Mouse (Mus musculus): ENCODE data around the gene Dnajc25. TPM values are rescaled to one million over a fixed set of nuclear protein-coding genes. Genes with fewer than 3 reads are reported as not detected.

Dnajc25 gene
- 6.0 TPM for polyA plus RNA-seq (2017; shearing (Covaris generic))

DNA sequence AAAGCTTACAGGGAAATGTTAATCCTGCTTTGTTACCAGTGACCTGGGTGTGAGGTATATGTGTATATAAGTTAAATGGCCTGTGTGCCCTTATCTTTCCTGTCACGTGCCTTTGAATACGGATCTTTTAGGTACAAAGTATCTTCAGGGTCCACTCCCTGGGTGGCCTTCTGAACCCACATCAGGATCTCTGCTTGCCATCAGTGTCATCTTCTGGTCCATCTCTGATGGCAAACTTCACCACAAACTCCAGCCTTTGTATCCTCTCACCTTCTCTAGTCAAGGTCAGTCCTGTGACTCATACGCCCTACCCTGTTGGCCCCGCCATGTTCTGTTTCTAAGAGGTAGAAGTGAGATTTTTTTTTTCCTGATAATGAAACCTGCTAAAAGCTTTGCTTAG lies at the start of gene Dnajc25:
TSS of gene Dnajc25 (plus strand) at position 301 of the 400 bp plus-strand sequence.

DNA sequence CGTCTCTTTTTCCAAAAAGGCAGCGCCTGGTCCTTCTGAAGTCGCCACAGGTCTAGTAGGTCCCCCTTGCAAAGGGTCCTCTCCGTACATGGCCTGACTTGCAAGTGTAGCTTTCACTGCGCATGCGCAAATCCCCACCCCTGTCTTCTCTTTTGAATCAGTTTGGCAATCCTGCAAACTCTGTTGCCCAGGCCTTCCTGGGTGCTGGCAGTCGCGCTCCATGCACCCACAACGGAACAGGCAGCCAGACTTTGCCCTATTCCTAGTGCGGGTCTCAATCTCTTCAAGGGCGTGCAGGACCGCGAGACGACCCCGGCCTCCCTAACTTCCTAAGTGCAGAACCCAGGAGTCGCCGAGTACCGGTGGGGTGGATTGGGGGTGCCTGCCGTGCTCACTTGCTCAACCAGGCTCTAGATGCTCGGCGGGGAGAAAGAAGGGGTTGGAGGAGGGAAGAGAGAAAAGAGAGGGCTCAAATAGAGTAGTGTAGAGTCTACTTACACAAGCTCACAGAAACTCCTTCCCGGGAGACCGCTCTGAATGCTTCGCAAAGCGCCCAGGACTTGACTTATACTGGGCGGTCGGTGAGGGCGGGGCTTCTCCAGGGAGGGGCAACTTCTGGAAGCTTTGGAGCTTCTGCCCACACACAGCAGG lies 8.2 kb upstream of the Dnajc25 start, which contains the start of gene Ptgr1:
TSS of gene Ptgr1 (minus strand) at position 580 of the 651 bp plus-strand sequence.

DNA sequence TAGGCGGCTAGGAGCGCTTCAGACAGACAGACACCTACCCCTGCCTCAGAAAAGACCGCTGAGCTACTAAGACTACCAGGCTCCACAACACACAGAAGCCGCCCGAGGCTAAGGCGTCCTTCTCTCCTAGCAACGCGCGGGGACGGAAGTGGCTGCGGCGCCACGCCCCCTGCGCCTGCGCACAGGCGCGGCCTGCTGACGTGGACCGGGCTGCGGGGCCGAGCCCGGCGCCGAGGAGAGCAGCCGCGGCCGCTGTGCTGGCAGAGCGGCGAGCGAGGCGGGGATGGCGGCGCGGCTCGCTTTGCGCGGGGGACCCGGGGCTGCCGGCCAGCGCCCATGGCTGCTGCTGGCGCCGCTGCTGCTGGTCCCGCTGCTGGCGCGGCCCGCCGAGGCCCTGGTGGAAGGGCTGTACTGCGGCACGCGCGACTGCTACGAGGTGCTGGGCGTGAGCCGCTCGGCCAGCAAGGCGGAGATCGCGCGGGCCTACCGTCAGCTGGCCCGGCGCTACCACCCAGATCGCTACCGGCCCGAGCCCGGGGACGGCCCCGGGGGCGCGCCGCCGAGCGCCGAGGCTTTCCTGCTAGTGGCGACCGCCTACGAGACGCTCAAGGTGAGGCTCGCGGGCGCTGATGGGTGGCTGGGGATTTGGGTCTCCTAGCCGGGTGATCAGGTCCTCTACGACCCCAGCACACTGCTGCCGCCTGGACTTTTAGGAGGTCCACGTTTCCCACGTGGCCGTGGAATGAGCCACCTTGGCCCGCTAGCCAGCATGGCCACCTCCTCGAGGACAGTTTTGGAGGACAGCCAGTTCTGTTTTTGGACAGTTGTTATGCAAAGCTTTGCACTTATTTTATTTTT lies 8.3 kb downstream of the Dnajc25 start, which contains the start of gene Gm20503:
TSS of gene Gm20503 (plus strand) at position 263 of the 858 bp plus-strand sequence.

DNA sequence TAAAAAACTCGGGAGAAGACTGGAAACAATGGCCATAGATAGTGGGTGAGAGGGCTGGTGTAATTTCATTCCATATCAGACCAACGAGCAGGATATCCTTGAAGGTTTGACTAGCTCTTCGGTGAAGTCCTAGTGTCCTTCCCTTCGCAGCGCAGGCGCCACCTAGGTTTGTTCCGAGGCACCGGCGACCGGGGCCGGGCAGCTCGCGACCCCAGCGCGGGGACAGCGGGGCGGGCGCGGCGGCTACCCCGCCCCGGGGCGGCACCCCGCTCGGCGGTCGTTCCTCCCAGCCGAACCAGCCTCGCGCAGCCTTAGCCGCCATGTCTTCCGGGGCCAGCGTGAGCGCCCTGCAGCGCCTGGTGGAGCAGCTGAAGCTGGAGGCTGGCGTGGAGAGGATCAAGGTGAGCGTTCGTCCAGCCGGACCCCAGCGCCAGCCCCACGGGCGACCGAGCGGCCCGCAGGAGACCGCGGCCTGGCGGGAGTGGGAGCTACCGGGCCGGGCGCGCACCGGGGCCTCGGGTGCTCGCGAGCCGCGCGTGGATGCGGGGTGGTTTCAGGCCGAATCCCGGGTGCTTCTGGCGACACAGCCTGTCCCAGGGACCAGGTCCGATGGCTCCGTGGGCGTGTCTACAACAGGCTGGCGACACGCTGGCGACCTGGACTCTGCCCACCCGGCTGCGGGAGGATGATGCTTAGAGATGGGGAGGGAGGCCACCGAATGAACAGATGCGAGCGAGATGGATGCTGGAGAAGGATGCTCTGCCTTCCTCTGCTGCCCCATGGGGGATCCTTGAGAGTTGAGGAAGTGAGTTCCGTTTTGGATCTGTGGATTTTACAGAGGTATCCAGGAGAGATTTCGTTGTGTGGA lies 40.3 kb downstream of the Dnajc25 start, which contains the start of gene Gng10:
TSS of gene Gng10 (plus strand) at position 171 of the 868 bp plus-strand sequence.

Other genes starting within 250 kb of the Dnajc25 start
- 0.34 TPM for gene Olfr267, start 207.3 kb upstream of the Dnajc25 start, polyA plus RNA-seq (2017; shearing (Covaris generic))
- gene Ecpas, start 82.3 kb upstream of the Dnajc25 start, polyA plus RNA-seq (2017; shearing (Covaris generic)): 55.5 TPM
- not detected for gene Zkscan16, start 51.4 kb upstream of the Dnajc25 start, polyA plus RNA-seq (2017; shearing (Covaris generic))
- not detected for gene Ptgr1, start 7.9 kb upstream of the Dnajc25 start, polyA plus RNA-seq (2017; shearing (Covaris generic))
- gene Gm20503, start 8.1 kb downstream of the Dnajc25 start, polyA plus RNA-seq (2017; shearing (Covaris generic)): 6.6 TPM
- 74.6 TPM for gene Gng10, start 40.0 kb downstream of the Dnajc25 start, polyA plus RNA-seq (2017; shearing (Covaris generic))
- not detected for gene AI481877, start 143.9 kb downstream of the Dnajc25 start, polyA plus RNA-seq (2017; shearing (Covaris generic))
- 117 TPM for gene Ugcg, start 194.2 kb downstream of the Dnajc25 start, polyA plus RNA-seq (2017; shearing (Covaris generic))

All from effector memory CD4-positive, alpha-beta T cell, adult 7 months (primary cell).